Mouse (Mus musculus): ENCODE data around the gene Hopx.
"Not testable (repeated sequence)": the region's sequence is repeated elsewhere in the genome, so short reads cannot be mapped to it uniquely, and the experiment has no call there.

The Hopx gene

GRCm38 (mm10) chr5:77100691-77101090, 14.2 kb downstream of the Hopx start:
- intact Hi-C loops (cut with DNase I) = no loop called here

GRCm38 (mm10) chr5:77099997-77100380, 14.9 kb downstream of the Hopx start:
- intact Hi-C loops (cut with DNase I) = no loop called here

GRCm38 (mm10) chr5:77099317-77099996, 15.5 kb downstream of the Hopx start:
- intact Hi-C loops (cut with DNase I) = no loop called here

DNA sequence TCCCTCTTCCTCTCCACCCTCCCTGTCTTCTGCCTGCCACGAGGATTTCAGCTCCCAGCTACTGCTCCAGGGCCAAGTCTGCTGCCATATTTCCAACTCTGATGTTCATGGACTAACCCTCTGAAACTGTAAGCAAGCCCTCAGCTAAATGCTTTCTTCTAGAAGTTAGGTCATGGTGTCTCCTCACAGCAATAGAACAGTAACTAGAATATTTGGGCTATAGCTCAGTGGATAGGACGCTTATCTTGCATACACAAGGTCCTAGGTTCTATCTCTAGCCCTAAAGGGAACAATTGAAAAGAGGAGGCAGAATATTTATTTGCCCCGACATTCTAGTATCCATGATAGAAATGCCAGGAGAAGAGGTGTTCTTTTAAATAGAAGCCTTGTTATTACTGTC, 16.0 kb downstream of the Hopx start:
- intact Hi-C loops (cut with DNase I) = no loop called here

DNA sequence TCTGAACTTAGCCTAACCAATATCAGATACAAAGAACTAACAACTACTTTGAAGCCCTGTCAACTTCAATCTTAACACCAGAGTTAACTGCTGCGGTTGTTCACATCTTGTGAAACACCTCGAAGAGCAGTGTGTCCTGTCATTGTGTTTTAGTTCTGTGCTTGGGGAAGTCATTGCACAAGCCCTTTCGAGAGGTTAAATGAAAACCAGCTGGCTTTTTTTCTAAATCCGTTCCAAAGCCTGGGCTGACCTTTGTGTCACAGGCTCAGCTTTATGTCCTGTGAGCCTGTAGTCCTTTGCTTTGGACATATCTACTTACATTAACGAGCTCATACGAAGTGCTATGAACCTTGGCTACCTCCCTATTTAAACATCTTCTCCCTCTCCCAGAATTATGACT, 17.2 kb downstream of the Hopx start:
- intact Hi-C loops (cut with DNase I) = no loop called here

- intact Hi-C loops (cut with DNase I) = not testable (repeated sequence)
These were observed 18.7 kb downstream of the Hopx start for GRCm38 (mm10) chr5:77096194-77096593.

DNA sequence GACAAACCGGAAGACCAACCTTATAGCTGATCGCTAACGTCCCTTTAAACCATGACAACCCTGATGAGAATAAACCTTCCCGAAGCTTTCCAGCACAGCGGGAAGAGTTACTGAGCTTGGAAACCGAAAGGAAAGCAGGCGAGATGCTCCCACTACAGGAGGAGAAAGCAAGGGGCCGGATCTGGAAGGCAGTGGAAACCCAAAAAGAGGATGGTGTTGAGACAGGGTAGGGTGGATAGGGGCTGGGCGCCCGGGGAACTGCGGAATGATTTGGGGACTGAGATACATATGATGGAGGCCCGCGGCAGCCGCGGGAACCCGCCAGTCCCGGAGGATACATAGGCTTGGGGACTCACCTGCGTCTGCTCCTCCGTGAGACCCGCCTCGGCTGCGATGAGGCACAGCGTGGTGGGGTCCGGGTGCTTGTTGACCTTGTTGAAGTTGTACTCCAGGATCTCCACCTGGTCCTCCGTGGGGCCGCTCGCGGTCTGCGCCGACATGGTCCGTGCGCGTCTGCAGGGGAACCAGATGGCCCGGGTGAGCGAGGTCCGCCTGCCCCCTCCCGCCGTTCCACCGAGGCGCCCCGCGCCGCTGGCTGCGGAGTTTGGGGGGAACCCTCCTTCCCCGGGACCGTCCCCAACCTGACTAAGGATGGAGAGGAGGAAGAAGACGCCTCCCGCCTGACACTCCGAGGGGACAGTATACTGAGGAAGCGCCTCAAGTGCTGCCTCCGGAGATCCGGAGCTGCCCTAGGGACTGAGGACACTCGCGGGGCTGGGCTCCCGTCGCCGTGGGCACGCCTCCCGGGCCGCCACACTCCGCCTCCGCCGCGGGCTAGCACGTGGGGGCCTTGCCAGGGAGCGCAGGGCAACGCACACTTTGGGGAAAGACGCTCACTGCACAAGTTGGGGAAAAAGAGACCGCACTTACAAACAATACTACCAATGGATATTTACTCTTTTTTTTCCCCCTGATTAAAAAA, 20.1 kb downstream of the Hopx start:
- intact Hi-C loops (cut with DNase I) = no loop called here

GRCm38 (mm10) chr5:77093961-77094360, 21.0 kb downstream of the Hopx start:
- intact Hi-C loops (cut with DNase I) = no loop called here

DNA sequence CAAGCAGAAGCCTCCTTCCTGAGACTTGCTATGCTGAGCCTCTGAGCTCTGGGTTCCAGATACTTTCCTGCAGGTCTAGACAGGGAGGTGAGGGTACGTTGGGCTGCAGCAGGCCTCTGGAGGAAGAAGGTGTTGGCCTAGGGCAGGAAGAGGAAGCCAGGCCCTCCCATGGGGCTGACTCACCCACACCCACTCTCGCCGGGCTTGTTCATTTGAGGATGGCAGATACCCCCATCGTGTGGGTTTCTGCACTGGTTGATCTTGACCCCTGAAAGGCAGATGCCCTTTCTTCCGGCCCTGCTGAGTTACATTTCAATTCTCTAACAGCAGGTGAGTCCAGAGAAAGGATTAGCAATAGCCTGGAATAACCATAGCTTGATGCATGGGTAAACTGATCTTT, 22.4 kb downstream of the Hopx start:
- intact Hi-C loops (cut with DNase I) = no loop called here

DNA sequence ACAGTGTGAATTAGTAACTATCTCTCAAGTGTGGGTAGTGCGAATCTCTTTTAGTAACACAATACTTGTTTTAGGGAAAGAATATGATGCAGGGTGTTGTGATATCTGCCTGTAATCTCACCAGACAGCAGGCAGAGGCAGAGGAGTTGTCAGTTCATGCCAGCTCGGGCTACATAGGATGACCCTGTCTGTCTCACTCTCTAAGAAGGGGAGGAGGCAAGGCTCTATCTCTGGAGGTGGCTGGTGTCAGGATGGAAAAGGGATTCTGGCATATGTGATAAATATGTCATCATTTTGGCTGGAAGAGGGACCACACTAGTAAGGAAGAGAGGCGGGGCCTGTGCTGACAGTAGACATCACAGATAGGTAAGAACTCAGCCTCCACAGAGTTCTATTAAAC, 23.0 kb downstream of the Hopx start:
- intact Hi-C loops (cut with DNase I) = no loop called here

DNA sequence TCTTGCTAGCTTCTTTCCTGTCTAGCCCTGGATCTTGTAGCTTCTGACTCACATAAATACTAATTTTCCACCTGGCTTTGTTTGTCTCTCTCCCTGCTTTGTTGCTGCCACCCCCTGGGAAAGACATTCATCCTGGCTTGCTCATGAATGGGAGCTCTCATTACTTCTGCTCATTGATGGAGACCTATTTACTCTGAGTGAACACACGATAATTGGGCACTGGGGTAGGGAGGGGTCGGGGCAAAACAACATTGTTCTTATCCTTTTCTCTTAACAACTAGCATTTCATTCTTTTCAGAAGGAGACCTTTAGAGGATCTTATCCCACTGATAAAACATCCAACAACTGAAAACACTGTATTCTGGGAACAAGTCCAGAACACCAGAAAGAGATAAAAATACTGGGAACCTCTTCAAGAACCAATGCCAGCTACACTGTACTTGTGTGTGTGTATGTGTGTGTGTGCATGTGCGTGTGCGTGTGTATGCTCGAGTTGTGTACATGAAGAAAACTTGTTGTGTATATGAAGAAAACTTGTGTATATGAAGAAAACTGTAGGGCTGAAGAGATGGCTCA, 24.3 kb downstream of the Hopx start:
- intact Hi-C loops (cut with DNase I) = no loop called here

GRCm38 (mm10) chr5:77089901-77090300, 25.0 kb downstream of the Hopx start:
- intact Hi-C loops (cut with DNase I) = loop anchor here (2.0 kb wide), 2 partner anchors 81 to 127 kb away; no protein-coding TSS in a partner anchor

DNA sequence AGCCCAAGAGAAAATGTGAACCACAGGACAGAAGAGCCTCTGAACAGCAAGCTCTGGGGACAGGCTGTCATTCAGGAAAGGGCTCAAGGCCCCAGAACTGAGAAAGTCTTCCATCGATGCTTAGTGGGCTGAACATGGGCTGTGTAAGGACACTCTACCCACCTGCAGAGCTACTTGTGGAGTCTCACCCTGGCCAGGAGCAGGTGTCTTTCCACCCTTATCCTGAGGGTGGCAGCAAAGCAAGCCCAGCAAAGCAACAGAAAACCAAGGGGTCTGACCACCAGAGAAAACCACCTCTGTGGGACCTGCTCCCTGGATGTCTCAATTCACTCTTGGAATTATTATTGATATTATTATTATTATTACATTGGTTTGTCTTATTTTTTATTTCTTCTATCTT, 25.6 kb downstream of the Hopx start:
- intact Hi-C loops (cut with DNase I) = loop anchor here (2.0 kb wide), 2 partner anchors 82 to 128 kb away; no protein-coding TSS in a partner anchor

GRCm38 (mm10) chr5:77087122-77087521, 27.8 kb downstream of the Hopx start:
- intact Hi-C loops (cut with DNase I) = no loop called here

GRCm38 (mm10) chr5:77086541-77086940, 28.4 kb downstream of the Hopx start:
- intact Hi-C loops (cut with DNase I) = no loop called here

GRCm38 (mm10) chr5:77085753-77086450, 29.0 kb downstream of the Hopx start:
- intact Hi-C loops (cut with DNase I) = no loop called here

GRCm38 (mm10) chr5:77084418-77084817, 30.5 kb downstream of the Hopx start:
- intact Hi-C loops (cut with DNase I) = no loop called here

GRCm38 (mm10) chr5:77082735-77083134, 32.2 kb downstream of the Hopx start:
- intact Hi-C loops (cut with DNase I) = no loop called here

GRCm38 (mm10) chr5:77080761-77081160, 34.2 kb downstream of the Hopx start:
- intact Hi-C loops (cut with DNase I) = no loop called here

DNA sequence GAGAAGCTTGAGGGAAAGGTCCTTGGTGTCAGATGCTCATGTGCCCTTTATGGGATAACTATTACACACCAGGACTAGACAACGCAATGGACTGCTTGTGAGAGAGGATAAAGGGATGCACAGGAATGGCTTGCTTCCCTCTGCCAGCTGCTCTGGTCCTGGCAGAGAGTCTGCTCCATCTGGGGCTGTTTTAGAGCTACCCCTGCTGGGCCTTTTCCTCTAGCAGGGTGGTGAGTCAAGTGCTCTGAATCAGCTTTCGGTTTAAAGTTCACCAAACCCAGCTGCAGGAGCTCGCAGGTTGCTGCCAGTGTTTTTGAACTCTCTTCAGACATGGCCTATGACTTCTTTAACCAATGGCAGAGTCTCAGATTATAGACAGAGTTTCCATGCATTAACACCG, 39.0 kb downstream of the Hopx start:
- intact Hi-C loops (cut with DNase I) = no loop called here

- intact Hi-C loops (cut with DNase I) = no loop called here
These were observed 40.0 kb downstream of the Hopx start for GRCm38 (mm10) chr5:77074914-77075313.

All from adrenal gland (tissue).